Mouse (Mus musculus) MN1 (cell line): ENCODE data around the gene St5.

ENCODE experiments used
- DNase-seq: peaks from one replicate; pipeline ENCODE4 v3.0.0-alpha.2; 2016; ENCODE audit warnings: low spot score

St5 gene

DNA sequence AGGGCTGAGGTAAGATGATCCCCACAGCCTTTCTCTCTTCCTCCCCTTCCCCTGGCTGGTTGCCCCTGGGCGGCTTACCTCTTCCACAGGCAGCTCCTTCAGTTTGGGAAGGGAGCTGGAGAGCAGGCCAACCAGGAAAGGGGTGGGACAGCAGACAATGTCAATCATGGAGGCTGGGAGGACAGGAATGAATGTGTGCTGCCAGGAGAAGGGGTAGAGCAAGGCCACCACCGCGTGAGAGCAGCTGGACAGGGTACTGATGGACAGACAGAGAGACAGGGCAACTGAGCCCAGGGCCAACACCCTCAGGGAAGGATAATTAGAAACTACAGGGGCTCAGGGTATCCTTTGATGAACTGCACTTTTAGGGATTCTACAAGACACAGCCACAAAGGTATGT lies 175.9 kb downstream of the St5 start:
- DNase-seq = no peak

DNA sequence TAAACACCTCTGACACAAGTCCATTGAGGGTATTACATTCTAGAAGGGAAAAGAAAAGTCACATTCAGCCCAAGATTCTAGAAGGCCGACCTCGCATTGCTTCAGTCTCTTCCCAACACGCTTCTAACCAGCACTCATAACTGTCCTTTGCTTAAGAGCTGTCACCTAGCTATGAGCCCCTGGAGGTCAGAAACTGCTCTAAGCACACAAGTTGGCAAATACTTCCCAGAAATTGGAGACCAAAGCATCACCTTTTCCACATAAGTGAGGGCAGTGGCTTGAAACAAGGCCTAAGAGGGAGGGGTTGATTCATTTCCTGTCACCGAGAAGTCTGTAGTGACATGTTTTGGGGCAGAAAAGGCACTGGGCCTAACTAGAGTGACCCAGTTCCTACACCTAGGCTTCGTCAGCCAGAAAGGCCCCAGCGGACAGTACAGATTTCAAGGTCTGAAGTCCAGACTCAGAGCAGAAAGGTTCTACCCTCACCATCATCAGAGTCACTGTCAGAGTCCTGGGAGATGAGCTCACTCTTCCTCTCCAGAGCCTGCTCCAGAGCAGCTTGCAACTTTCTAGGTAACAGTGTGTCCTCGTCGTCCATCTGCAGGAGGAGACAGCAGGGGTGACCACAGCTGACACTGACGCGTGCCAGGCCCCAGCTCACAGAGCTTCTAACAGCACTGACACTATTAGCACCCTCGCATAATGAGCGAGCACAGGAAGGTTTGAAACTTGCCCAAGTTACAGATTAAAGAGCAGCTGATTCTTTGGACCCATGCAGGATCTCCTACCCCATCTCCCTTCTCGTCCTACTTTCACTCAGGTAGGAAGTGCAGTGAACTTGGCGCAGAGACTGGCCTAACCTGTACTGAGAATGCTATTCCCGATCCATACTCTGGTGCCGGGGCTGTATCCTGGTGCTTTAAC lies 177.4 kb downstream of the St5 start:
- DNase-seq = peak; percentile 41

DNA sequence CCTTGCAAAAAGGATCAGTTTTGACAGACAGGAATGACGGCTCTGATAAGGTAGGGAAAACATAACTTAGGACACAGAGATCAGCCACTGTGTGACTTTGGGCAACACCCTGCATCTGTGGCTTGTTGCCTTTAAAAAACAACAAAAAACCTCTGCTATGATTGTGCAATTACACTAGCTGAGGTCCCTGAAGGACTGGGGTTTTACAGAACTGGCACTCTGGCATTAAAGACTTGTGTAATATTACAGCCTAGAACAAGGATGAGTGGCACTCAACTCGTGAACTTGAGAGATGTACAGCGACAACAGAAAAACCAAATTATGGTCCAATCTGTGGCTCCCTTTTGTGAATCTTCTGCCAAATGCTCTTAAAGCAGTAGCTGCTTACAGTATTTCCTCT lies 178.6 kb downstream of the St5 start:
- DNase-seq = no peak

DNA sequence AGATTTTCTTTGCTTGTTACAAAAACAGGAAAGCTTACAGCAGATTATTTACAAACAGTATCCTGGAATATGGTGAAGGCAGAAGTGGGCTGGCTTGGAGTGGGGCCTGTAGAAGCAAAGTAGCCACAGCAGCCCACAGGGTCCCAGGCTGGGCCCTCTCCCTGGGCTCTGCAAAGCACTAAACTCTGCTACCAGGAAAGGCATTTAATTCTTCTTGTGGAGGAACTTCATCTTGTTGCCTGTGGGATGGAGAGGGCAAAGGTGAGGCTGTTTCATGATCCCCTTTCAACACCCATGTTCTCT lies 179.0 kb downstream of the St5 start:
- no peak for DNase-seq

DNA sequence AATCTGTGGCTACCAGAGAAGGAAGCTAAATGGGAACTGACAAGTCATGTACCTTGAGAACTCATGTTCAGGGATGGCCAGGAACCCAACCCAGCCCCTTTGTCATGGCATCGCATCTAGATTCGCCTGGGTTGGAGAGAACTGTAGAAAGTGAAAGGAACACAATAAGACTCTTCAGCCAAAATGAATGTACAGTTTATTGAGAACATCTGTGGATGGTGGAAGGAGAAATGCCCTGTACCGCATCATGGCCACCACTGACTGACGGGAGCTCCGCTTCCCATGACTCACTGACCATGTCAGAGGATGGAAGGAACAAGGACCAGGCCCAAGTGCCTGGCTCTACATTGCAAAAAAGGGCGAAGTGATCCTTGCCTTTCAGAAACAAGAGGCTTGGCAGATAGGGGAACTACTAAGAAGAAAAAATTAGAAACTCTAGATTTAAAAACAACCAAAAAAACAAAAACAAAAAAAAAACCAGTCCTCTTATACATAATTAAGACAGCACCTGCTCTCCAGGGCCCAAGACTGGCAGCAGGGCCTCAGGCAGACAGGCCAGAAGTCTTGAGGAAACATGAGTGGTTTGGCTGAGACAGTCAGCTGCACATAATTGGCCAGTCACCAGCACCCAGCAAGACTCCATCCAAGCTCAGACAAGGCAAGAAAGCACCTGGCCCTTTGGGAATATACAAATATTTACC lies 179.5 kb downstream of the St5 start:
- peak; percentile 53 for DNase-seq

DNA sequence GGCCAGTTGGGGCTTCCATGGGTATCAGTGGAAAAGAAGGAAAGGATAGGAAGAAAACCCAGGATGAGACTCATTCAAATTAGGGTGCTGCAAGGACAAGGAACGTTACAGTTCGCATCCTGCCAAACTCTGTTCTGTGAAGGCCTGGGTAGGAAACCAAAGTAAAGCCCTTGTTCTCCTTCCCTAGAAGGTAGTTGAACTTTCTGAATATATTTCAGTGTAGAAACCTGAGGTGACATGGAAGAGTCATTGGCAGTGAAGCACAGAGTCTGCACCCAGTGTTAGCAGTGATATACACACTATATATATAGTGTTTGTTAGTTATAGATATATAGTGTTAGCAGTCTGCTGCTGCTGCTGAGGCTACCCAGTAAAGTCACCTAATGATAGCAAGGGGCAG lies 180.1 kb downstream of the St5 start:
- no peak for DNase-seq

DNA sequence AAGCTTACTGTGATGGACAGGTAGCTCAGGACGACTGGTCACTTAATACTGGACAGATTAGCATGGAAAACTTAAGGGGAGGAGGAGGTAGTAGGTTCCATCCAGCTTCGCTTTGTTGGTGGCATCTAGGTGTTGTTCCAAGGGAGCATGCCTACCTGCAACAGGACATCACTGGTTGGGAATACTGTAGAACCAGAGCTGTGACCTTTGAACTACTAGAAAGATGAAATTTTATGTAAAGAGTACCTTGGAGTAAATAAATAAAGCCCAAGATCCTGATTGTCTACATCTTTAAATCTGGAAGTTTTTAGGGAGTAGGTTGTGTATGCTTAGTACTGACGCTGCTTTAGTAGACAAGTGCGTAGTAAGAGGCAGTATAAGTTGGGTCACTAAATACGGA lies 181.3 kb downstream of the St5 start:
- DNase-seq = no peak

DNA sequence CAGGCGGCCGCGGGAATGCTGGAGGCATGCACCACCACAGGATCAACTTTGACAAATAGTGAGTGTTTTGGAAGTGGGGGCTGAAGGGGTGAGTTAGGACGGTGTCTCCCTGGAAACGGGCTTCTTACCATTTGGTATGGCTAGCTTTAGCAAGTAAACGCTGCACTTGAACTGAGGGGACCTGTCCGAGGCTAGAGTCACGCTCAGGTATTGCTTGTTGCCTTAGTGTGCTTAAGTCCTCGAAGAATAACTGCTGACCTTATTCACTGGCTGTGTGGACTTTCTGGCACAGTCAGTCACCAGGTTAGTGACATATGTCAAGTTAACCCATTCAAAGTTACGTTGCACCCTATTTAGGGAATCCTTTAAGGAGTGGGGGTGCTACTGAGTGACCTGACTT lies 183.5 kb downstream of the St5 start:
- DNase-seq = peak; percentile 20

DNA sequence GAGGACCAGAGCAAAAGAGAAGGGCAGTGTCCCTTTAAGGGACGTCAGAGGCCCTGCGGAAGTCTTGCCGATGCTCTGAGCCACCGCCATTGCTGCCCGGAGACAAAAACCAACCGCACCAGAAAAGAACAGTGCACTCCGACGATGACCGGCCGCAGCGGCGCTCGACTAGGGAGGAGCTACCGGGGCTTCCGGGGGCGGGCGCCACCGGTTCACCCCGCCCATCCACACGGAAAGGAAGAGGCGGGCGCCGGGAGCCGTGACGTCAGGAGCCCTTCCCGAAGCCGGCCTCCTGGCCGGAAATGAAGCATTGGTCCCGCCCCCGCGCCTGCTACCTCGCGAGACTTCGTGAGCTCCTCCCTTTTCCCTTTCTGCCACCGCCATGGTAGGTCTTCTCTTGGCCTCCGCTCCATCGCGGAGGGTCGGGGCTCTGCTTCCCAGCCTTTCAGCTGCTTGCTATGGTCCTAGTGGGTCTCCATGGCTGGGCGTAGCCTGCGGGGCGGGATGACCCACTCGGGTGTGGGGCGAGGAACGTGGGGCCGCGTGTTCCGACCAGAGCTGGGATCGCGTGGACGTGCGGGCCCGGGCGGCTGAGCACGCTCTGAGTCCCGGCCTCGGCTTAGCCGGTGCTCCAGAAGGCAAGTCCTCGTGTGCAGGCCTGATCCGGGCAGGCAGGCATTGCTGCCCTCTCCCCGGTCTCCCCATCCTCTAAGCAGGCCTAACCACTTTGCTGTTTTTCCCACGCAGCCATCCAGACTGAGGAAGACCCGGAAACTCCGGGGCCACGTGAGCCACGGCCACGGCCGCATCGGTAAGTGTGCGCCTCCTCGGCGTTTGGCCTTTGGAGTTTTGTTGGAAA lies 184.3 kb downstream of the St5 start, which contains the start of gene Rpl27a:
TSS of gene Rpl27a (plus strand) at position 310 of the 859 bp plus-strand sequence.
- peak; percentile 99 for DNase-seq

DNA sequence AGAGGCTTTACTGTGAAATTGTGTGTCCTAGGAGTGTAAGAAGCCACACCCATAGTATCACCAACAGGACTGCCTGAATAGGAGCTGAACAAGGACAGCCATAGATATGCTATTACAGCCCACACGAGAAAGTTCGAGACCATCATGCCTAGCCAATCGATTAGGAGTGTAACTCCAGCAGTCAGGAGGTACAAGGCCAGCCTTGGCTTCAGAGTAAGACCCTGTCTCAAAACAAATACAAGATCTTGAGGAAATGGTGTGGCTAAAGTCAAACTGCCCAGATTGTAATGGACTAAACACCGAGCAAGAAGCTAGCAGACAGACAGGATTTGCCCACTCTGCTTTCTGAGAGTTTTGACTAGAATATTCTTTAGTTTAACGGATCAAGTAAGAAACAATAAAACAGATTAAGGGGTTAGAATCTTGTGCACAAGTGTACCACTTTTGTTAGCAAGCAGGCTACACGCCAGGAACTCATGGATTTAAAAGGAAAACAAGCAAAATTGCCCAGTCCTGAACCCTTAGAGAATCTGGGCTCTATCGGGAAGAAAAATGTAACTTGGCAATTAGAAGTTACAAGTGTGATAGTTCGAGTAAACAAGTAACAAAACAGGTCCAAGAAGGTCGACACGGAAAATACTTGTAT lies 185.2 kb downstream of the St5 start:
- peak; percentile 66 for DNase-seq

DNA sequence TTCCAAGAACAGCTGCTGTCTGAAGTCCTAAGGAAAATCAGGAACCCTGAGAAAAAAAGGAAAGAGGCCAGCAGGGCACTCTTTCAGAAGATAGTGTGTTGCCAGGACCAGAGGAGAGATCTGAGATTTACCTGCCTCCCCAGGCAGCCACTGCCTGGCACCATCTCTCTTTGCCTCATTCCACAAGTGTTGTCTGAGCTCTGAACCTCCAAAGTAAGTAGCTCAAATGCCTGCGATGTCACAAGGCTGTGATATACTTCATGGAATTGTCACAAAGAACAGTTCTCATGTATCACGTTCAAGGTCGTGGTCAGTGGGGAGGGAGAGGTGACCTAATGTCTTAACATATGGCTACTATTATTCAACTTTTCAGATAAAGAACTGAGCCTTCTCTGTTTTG lies 186.9 kb downstream of the St5 start:
- no peak for DNase-seq

DNA sequence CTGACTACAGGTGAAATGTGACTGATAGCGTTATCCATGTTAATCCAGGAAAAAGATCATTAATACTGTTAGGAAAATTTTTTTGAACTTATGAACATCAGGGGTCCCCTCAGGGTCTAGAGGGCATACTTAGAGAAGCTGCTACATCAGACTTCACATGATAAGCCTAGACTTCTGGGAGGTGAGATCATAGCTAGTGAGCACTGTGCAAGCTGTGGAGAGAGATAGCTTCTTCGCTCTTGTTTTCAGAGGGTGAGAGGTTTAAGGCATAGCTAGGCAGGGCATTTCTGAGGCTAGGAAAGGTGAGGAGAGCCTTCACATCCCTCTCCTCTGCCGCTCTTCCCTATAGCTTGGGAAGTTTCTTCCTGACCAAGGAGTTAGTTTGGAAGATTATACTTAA lies 191.6 kb downstream of the St5 start:
- no peak for DNase-seq

DNA sequence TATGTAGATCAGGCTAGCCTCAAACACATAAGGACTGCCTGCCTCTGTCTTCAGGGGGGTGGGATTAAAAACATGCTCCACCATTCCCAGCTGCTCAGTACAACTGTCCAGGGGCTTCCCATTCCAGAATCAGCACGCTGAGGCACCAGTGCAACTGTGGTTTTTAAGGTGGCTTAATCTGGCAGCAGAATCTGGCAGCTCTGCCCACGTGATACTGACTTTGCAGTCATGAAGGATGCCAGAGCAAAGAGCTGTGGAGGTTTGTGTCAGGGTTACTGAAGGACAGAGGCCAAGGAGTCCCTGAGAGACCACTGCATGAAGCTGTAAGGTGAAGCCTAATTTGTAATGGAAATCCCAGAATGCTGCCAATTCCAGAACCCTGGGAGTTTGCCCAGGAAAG lies 192.6 kb downstream of the St5 start:
- peak; percentile 18 for DNase-seq

DNA sequence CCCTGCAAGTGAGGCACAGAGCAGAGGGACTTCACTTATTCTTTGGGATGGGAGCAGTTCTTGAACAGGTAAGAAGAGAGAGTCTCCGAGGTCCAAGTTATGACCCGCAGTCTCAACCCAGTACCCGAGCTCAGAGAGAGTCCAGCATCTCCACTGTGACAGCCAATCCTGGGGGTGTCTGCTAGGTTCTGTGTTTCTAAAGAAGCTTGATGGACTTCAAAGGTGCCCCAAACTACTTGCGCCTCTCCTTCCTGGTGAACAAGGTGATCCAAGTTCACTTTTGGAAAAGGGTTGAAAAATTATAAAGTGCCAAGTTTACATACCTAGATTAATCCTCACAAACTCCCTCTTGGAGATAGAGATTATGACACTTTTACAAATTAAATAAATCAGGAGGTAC lies 195.4 kb downstream of the St5 start, which contains the start of gene Trim66:
TSS of gene Trim66 (minus strand) at position 101 of the 400 bp plus-strand sequence.
- no peak for DNase-seq

DNA sequence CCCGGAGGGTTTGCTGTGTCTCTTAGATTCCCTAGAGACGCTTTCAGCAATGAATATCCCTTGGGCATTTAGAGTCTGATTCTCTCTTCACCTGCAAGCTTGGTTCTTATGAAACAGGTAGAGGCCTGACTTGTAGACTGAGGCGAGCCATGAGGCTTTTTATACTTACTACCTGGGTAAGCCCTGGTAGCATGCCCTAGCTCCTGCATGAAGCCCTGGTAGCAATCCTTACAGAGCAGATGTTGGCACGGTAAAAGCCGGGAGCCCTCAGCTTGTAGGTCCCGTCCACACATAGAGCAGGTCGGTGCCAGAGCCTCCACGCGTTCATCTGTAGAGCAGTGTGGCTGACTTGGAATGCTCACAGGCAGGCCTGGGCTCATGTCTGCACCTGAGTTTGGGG lies 195.8 kb downstream of the St5 start:
- no peak for DNase-seq

DNA sequence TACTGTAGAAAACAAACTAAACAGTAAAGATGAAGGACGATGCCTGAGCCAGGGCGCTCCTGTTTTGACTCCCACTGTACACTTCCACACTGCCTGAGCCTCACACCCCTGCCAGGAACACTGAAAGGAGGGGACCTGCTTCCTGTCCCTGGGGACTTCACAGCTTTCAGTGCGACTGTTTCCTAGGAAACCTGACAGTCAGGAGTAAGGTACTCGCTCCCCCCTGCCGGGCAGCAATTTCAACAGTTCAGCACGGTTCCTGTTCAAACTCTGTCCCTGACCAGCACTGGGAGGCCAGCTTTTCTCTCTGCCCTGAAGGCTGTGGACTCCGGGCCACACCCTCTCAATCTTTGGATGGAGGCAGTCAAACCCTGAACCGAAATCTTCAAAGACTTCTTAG lies 196.3 kb downstream of the St5 start:
- no peak for DNase-seq

DNA sequence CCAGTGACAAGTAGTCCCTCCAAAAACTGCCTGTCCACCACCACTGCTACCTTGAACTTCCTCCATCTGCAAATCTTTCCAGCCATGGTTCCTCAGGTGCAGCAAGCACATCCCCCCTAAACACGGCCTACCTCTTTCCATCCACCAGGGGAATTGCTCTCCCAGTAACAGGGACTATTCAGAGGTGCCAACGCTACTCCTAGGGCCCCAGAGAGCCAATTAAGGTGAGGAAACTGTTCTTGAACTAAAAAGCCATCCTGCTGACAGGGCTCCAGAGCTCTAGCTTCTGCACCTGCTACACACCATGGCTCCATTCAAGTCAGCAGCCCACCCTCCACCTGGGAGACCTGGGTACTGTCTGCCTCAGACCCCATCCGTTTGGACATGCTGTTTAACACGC lies 205.9 kb downstream of the St5 start:
- no peak for DNase-seq

DNA sequence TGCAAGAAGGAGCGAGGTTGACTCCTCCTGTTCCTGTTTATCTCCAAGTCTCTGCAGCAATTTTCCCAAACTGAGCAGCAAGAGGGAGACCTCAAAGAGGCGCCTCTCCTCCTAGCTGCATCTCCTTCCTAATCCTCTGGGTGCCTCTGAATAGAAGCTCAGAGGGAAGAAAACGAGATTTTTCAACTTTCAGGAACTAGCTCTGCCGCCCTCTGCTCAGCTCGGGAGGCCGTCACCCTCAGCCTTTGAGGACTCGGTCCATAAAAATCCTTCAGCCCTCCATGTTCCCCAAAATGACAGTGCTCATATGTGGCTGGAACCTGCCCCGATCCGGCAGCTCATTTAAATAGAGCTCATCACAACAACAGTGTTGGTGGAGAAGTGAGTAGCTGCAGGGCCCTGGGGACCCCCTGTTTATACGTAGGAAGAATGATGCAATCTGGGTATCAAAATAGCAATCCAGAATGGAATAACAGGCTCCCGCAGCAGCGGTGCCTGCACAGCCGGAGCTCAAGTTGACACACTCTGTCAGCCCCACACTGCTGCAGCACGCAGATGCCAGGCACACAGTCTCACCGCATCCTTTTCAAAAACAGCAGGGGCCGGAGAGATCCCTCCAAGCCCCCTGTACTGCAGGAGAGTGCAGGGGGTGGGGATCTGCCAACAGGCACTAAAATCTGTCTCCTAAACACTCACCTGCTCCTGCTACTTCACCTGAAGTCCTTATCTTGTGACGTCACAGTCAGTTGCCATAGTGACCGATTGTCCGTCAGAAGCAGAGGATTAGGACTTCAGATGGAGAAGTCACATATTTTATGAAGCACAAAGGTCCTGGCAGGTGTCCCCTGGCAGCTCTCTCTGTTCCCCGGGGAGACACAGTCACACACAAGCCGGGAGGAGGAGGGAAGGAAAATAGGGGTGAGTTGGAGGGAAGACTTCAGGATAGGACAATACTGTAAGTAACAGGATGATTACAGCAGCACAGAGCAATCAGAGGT lies 209.8 kb downstream of the St5 start:
- DNase-seq = peak; percentile 86

DNA sequence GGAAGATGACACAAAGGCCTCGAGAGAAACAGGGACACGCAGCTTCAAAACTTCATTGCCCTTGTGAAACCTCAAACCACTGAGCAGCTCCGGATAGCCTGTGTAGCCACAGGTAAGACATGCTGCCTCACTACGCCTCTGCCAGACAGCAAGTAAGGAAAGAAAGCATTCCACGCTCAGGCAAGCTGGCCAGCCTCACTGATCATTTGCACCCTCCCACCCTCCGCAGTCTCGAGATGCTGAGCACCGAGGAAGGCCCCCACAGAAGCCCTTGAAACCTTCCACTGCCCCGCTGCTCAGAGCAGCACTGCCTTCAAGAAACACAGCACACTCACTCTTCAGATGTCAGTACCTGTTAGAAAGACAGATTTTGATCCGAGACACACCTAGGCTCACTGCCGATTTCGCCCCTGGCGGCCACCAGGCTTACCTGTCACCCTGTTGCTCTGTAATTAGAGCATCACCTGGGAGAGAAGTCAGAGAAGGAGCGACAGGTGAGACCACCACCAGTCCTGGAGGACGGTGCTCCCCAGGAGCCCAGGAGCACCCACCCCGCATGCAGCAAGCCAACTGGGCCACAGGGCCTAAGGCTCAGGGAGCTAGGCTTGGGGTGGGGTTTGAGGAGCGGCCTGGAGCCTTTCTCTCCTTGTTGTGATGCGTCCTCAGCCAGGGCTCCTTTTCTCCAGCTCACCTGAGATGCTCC lies 210.6 kb downstream of the St5 start:
- DNase-seq = peak; percentile 23

DNA sequence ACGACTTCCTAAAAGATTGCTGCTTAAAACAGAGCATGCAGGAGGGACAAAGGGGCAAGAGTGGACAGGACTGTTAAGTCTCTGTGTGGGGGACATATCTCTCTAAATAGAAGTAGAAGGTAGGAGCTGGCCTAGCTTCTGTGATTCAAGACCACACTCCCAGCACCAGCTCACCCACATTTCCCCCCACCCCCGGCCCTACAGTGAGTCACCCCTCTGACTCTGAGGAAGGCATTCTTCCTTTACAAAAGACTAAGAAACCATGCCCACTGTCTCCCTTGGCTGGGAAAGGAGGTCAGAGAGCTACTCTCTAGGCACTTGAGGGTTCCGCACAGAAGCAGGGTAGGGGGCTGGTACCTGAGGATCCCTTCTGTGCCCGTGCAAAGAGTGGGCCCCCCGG lies 219.2 kb downstream of the St5 start:
- no peak for DNase-seq
